Mouse (Mus musculus) MEL (cell line): Measurements from ENCODE around the gene Tbc1d14. TPM values are rescaled to one million over a fixed set of nuclear protein-coding genes. Genes with fewer than 3 reads are reported as not detected.

Experiments
- DNase-seq: peaks from one replicate; pipeline ENCODE4 v3.0.0; 2011; ENCODE audit warnings: low read depth, low spot score
- H3K27ac ChIP-seq: 2 replicates; pipeline ENCODE4 v1.5.1; 2012; ENCODE audit warnings: low read depth, mild to moderate bottlenecking, control low read depth, low read length, moderate library complexity; ENCODE audit not compliant: control insufficient read depth
- H3K27me3 ChIP-seq, 2 experiments: fragments of 150-350 bp in 1 of 2; sonication (generic) in 1 of 2; 2 replicates each; pipeline ENCODE4 v1.6.1; 2012; ENCODE audit warnings: low read length in 2 of 2, mild to moderate bottlenecking in 2 of 2, improper control_type of control experiment in 1 of 2, moderate library complexity in 1 of 2; ENCODE audit not compliant: insufficient read depth in 2 of 2, control insufficient read depth in 1 of 2
- H3K36me3 ChIP-seq, 2 experiments: 2 replicates each; pipeline ENCODE4 v1.6.1; 2012 to 2014; ENCODE audit warnings: low read length in 2 of 2, improper control_type of control experiment in 1 of 2, inconsistent platforms in 1 of 2, mild to moderate bottlenecking in 1 of 2; ENCODE audit not compliant: insufficient read depth in 2 of 2, control insufficient read depth in 1 of 2
- H3K4me1 ChIP-seq, 2 experiments: fragments of 150-350 bp in 1 of 2; sonication (generic) in 1 of 2; 2 replicates each; pipeline ENCODE4 v1.6.1; 2012; ENCODE audit warnings: low read length in 2 of 2, improper control_type of control experiment in 1 of 2, mild to moderate bottlenecking in 1 of 2; ENCODE audit not compliant: insufficient read depth in 2 of 2, control insufficient read depth in 1 of 2
- H3K4me3 ChIP-seq, 2 experiments: fragments of 150-350 bp in 1 of 2; sonication (generic) in 1 of 2; 2 replicates each; pipeline ENCODE4 v1.5.1; 2012; ENCODE audit warnings: low read depth in 2 of 2, low read length in 2 of 2, mild to moderate bottlenecking in 2 of 2, moderate library complexity in 2 of 2, control low read depth in 1 of 2, improper control_type of control experiment in 1 of 2; ENCODE audit not compliant: control insufficient read depth in 1 of 2, insufficient read depth in 1 of 2
- H3K79me2 ChIP-seq: 2 replicates; pipeline ENCODE4 v1.6.1; 2012; ENCODE audit warnings: mild to moderate bottlenecking, low read length, moderate library complexity; ENCODE audit not compliant: control insufficient read depth, poor library complexity, insufficient read depth
- H3K9ac ChIP-seq: 2 replicates; pipeline ENCODE4 v1.6.1; 2012; ENCODE audit warnings: low read depth, mild to moderate bottlenecking, control low read depth, low read length, moderate library complexity; ENCODE audit not compliant: control insufficient read depth, poor library complexity, severe bottlenecking
- H3K9me3 ChIP-seq: fragments of 150-350 bp; sonication (generic); replicated peaks from 2 replicates; pipeline ENCODE4 v1.6.1; 2012; ENCODE audit warnings: mild to moderate bottlenecking, low read length, improper control_type of control experiment, moderate library complexity; ENCODE audit not compliant: insufficient read depth
- BHLHE40 ChIP-seq: IDR thresholded peaks from 2 replicates; pipeline ENCODE4 v1.6.1; 2012; ENCODE audit warnings: low read depth, mild to moderate bottlenecking, inconsistent platforms, low read length, improper control_type of control experiment, borderline replicate concordance
- CHD1 ChIP-seq: IDR thresholded peaks from 2 replicates; pipeline ENCODE4 v1.6.1; 2012; ENCODE audit warnings: low read depth, mild to moderate bottlenecking, inconsistent platforms, low read length, improper control_type of control experiment
- CHD2 ChIP-seq: IDR thresholded peaks from 2 replicates; pipeline ENCODE4 v1.6.1; 2011; ENCODE audit warnings: low read length, improper control_type of control experiment
- E2F4 ChIP-seq: IDR thresholded peaks from 2 replicates; pipeline ENCODE4 v1.6.1; 2011; ENCODE audit warnings: low read depth, low read length, improper control_type of control experiment, borderline replicate concordance
- ELF1 ChIP-seq: IDR thresholded peaks from 2 replicates; pipeline ENCODE4 v1.6.1; 2014; ENCODE audit warnings: low read depth, mild to moderate bottlenecking, inconsistent platforms, low read length, improper control_type of control experiment, moderate library complexity
- GABPA ChIP-seq: IDR thresholded peaks from 2 replicates; pipeline ENCODE4 v1.6.1; 2012; ENCODE audit warnings: low read depth, mild to moderate bottlenecking, inconsistent platforms, low read length, improper control_type of control experiment, moderate library complexity
- GATA1 ChIP-seq: IDR thresholded peaks from 2 replicates; pipeline ENCODE4 v1.6.1; 2011; ENCODE audit warnings: low read depth, low read length, improper control_type of control experiment
- KAT2A ChIP-seq: conservative IDR thresholded peaks from 2 replicates; pipeline ENCODE4 v1.6.1; 2012; ENCODE audit warnings: low read depth, low read length, improper control_type of control experiment, inconsistent platforms
- MAFK ChIP-seq: IDR thresholded peaks from 2 replicates; pipeline ENCODE4 v1.6.1; 2011; ENCODE audit warnings: low read depth, mild to moderate bottlenecking, low read length, improper control_type of control experiment, borderline replicate concordance
- MAX ChIP-seq: IDR thresholded peaks from 2 replicates; pipeline ENCODE4 v1.6.1; 2011; ENCODE audit warnings: low read length, improper control_type of control experiment
- MAZ ChIP-seq: IDR thresholded peaks from 2 replicates; pipeline ENCODE4 v1.6.1; 2012; ENCODE audit warnings: low read depth, mild to moderate bottlenecking, inconsistent platforms, low read length, improper control_type of control experiment
- MEF2A ChIP-seq: IDR thresholded peaks from 2 replicates; pipeline ENCODE4 v1.6.1; 2014; ENCODE audit warnings: low read depth, mild to moderate bottlenecking, inconsistent platforms, low read length, improper control_type of control experiment; ENCODE audit not compliant: poor library complexity, insufficient replicate concordance, severe bottlenecking; ENCODE audit errors: extremely low read depth
- MXI1 ChIP-seq: IDR thresholded peaks from 2 replicates; pipeline ENCODE4 v1.6.1; 2011; ENCODE audit warnings: mild to moderate bottlenecking, low read depth, low read length, improper control_type of control experiment
- MYB ChIP-seq: IDR thresholded peaks from 2 replicates; pipeline ENCODE4 v1.6.1; 2011; ENCODE audit warnings: mild to moderate bottlenecking, low read depth, low read length, improper control_type of control experiment
- NELFE ChIP-seq: IDR thresholded peaks from 2 replicates; pipeline ENCODE4 v1.6.1; 2011; ENCODE audit warnings: low read depth, low read length, improper control_type of control experiment
- NRF1 ChIP-seq: IDR thresholded peaks from 2 replicates; pipeline ENCODE4 v1.6.1; 2014; ENCODE audit warnings: low read depth, mild to moderate bottlenecking, inconsistent platforms, low read length, improper control_type of control experiment, moderate library complexity; ENCODE audit not compliant: poor library complexity, insufficient read depth, severe bottlenecking
- POLR2AphosphoS2 ChIP-seq: IDR thresholded peaks from 2 replicates; pipeline ENCODE4 v1.6.1; 2011; ENCODE audit warnings: low read length, improper control_type of control experiment
- RAD21 ChIP-seq: IDR thresholded peaks from 2 replicates; pipeline ENCODE4 v1.6.1; 2011; ENCODE audit warnings: mild to moderate bottlenecking, low read depth, low read length, improper control_type of control experiment
- TAL1 ChIP-seq: IDR thresholded peaks from 2 replicates; pipeline ENCODE4 v1.6.1; 2012; ENCODE audit warnings: mild to moderate bottlenecking, inconsistent platforms, low read length, moderate library complexity, mixed read lengths
- TCF12 ChIP-seq: IDR thresholded peaks from 2 replicates; pipeline ENCODE4 v1.6.1; 2014; ENCODE audit warnings: low read depth, mild to moderate bottlenecking, inconsistent platforms, low read length, improper control_type of control experiment, moderate library complexity
- ZC3H11A ChIP-seq: IDR thresholded peaks from 2 replicates; pipeline ENCODE4 v1.6.1; 2012; ENCODE audit warnings: low read depth, mild to moderate bottlenecking, inconsistent platforms, low read length, improper control_type of control experiment
- polyA plus RNA-seq, 2 experiments: library from polyadenylated mRNA; stranded (reverse) in 1 of 2; unstranded in 1 of 2; fragments of >175 nt in 1 of 2; fragments of >200 nt in 1 of 2; gene quantifications; 2 replicates each; pipeline versions ENCODE4 v1.2.1 to v1.2.4; 2012; ENCODE audit warnings: low replicate concordance in 2 of 2, low read depth in 1 of 2; ENCODE audit not compliant: insufficient read length in 2 of 2, insufficient read depth in 1 of 2, missing spikeins in 1 of 2
- total RNA-seq: library from RNA; depleted of rRNA; stranded (reverse); fragments of 300-350 nt; gene quantifications from 2 replicates; pipeline ENCODE4 v1.2.3, GENCODE M21; 2012

Gene Tbc1d14
- total and polyA plus RNA-seq, 3 experiments: 7.3 to 35.6 TPM; not detected in 1

DNA sequence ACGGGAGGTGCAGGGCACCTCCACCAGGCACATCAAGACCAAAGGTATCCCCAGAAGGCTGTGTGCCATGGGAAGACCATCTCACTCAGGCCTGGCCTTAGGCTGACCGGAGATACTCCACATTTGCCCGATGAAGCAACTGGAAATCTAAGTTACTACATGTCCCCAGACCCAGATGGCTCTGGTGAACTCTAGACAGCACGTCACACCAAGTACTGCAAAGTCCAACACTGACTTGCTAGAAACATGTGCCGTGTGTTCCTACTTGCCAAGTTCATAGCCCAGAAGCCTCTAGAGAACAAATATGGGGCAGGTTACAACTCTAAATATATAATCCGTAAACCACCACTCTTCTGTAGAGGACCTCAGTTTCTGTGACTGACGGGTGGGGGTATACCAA lies 23.0 kb downstream of the Tbc1d14 start:
- Histone ChIP-seq H3K27me3 (no peaks in the 10 kb centered on the region), H3K4me1 (peaks cover 5 to 15% of the 10 kb centered on the region in 2 experiments), H3K9me3 (no peaks in the 10 kb centered on the region), H3K4me3 (no peak overlapping the region), H3K36me3 (peaks cover 0 to 18% of the 10 kb centered on the region in 2 experiments; a peak in 2 of 4 replicates), H3K79me2 (no peaks in the 10 kb centered on the region), H3K27ac (no peak overlapping the region), H3K9ac (no peak overlapping the region)
- TF ChIP-seq CHD2 (no peak), MEF2A (no peak), MXI1 (no peak), CHD1 (no peak), KAT2A (no peak), MYB (no peak), TCF12 (no peak), MAFK (no peak), POLR2AphosphoS2 (no peak), GABPA (no peak), E2F4 (no peak), MAZ (no peak), NELFE (no peak), MAX (no peak)
- DNase-seq: no peak

DNA sequence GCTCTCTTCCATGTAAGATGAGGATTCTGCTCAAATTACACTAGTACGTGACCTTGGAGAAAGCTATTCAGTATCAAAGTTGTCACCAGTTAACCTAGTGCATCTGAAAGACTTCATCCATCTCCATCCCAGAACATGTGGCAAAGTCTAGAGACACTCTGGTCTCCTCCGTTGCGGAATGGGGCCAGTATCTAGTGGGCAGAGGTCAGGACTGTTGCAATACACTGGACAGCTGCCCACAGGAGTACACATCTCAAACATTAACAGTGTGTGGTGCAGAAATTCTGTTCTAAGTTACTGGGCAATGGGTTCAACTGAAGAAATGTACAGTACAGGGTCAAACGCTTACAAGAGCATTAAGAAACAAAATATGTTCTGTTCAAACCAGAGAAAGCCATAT lies 25.0 kb downstream of the Tbc1d14 start:
- no peak for DNase-seq
- Histone ChIP-seq H3K27ac (no peak overlapping the region), H3K36me3 (peaks cover 0 to 10% of the 10 kb centered on the region in 2 experiments; a peak in 2 of 4 replicates), H3K4me3 (no peak overlapping the region), H3K4me1 (peaks cover 2 to 9% of the 10 kb centered on the region in 2 experiments; a peak in 2 of 4 replicates), H3K79me2 (no peaks in the 10 kb centered on the region), H3K9ac (no peak overlapping the region), H3K27me3 (no peaks in the 10 kb centered on the region), H3K9me3 (no peaks in the 10 kb centered on the region)
- TF ChIP-seq GATA1 (no peak), TAL1 (no peak), ZC3H11A (no peak), ELF1 (no peak), NRF1 (no peak), MXI1 (no peak), BHLHE40 (no peak), RAD21 (no peak), MEF2A (no peak), MAX (no peak)
